Mouse (Mus musculus) ES-E14 (cell line): Measurements from ENCODE around the gene Olfr68. TPM values are rescaled to one million over a fixed set of nuclear protein-coding genes. Genes with fewer than 3 reads are reported as not detected.

Experiments used
- DNase-seq: peaks from one replicate; pipeline ENCODE4 v3.0.0-alpha.2; 2013; ENCODE audit warnings: low read depth, low spot score
- H3K27ac ChIP-seq: 2 replicates; pipeline ENCODE4 v1.5.1; 2012; ENCODE audit warnings: low read depth, mild to moderate bottlenecking, low read length, moderate library complexity, mixed read lengths; ENCODE audit not compliant: poor library complexity, insufficient read depth, severe bottlenecking
- H3K36me3 ChIP-seq: 2 replicates; pipeline ENCODE4 v1.6.1; 2012; ENCODE audit warnings: mild to moderate bottlenecking, low read length, moderate library complexity, mixed read lengths; ENCODE audit not compliant: control insufficient read depth, poor library complexity, insufficient read depth, severe bottlenecking
- H3K4me1 ChIP-seq, 2 experiments: fragments of 150-350 bp in 1 of 2; sonication (generic) in 1 of 2; 2 replicates each; pipeline ENCODE4 v1.6.1; 2012; ENCODE audit warnings: low read length in 2 of 2, mild to moderate bottlenecking in 1 of 2, mixed read lengths in 1 of 2; ENCODE audit not compliant: control insufficient read depth in 2 of 2, insufficient read depth in 2 of 2, poor library complexity in 1 of 2
- H3K4me3 ChIP-seq, 2 experiments: fragments of 150-350 bp in 1 of 2; sonication (generic) in 1 of 2; 2 replicates each; pipeline ENCODE4 v1.5.1; 2012; ENCODE audit warnings: low read length in 2 of 2, low read depth in 1 of 2, mild to moderate bottlenecking in 1 of 2, mixed read lengths in 1 of 2; ENCODE audit not compliant: insufficient read depth in 1 of 2, poor library complexity in 1 of 2, severe bottlenecking in 1 of 2
- H3K9ac ChIP-seq: 2 replicates; pipeline ENCODE4 v1.6.1; 2012; ENCODE audit warnings: low read depth, mild to moderate bottlenecking, low read length, mixed read lengths; ENCODE audit not compliant: poor library complexity, insufficient read depth, severe bottlenecking
- H3K9me3 ChIP-seq: fragments of 150-350 bp; sonication (generic); 2 replicates; pipeline ENCODE4 v1.6.1; 2012; ENCODE audit warnings: low read depth, mild to moderate bottlenecking, low read length; ENCODE audit not compliant: control insufficient read depth, insufficient read depth
- CHD2 ChIP-seq: IDR thresholded peaks from 2 replicates; pipeline ENCODE4 v1.6.1; 2014; ENCODE audit warnings: mild to moderate bottlenecking, low read depth, low read length, inconsistent platforms
- HCFC1 ChIP-seq: IDR thresholded peaks from 2 replicates; pipeline ENCODE4 v1.6.1; 2012; ENCODE audit warnings: low read length, inconsistent platforms, borderline replicate concordance; ENCODE audit not compliant: insufficient read depth
- MAFK ChIP-seq: IDR thresholded peaks from 2 replicates; pipeline ENCODE4 v1.6.1; 2014; ENCODE audit warnings: mild to moderate bottlenecking, low read depth, low read length, inconsistent platforms; ENCODE audit not compliant: insufficient read depth
- ZC3H11A ChIP-seq: IDR thresholded peaks from 2 replicates; pipeline ENCODE4 v1.6.1; 2012; ENCODE audit warnings: low read depth, mild to moderate bottlenecking, inconsistent platforms, low read length, borderline replicate concordance
- ZNF384 ChIP-seq: IDR thresholded peaks from 2 replicates; pipeline ENCODE4 v1.6.1; 2012; ENCODE audit warnings: low read depth, low read length, inconsistent platforms
- in situ Hi-C, 2 experiments: fragments of 600-800 bp; cut with MboI; formaldehyde crosslinking; loops; one replicate each; pipeline ENCODE4 v1.15.1; 2025; ENCODE audit warnings: low sequenced_read_pairs in 2 of 2, inconsistent platforms in 1 of 2; ENCODE audit not compliant: unreplicated experiment in 2 of 2
- total RNA-seq: library from RNA; depleted of rRNA; stranded (reverse); fragments of 300-350 nt; gene quantifications from 2 replicates; pipeline ENCODE4 v1.2.3, GENCODE M21; 2012; rRNA removed

The Olfr68 gene
- total RNA-seq, 1 experiment: not detected

- Histone ChIP-seq H3K27ac (no peak within 1 kb of the TSS), H3K4me3 (no peak within 1 kb of the TSS), H3K4me1 (no peaks in the 10 kb centered on the region), H3K9me3 (no peaks in the 10 kb centered on the region), H3K9ac (no peak within 1 kb of the TSS), H3K36me3 (no peaks in the 10 kb centered on the region)
- TF ChIP-seq MAFK (no peak), CHD2 (no peak), ZNF384 (no peak), ZC3H11A (no peak), HCFC1 (no peak)
- in situ Hi-C loops: no loop called here
- no peak for DNase-seq
These were observed 22.3 kb downstream of the Olfr68 start, which contains the start of gene Olfr630 for GRCm38 (mm10) chr7:103757233-103757632. TSS of gene Olfr630 (minus strand) at chr7:103757333.

- in situ Hi-C loops: no loop called here
These were observed 34.7 kb downstream of the Olfr68 start, which contains the start of gene Olfr629 for GRCm38 (mm10) chr7:103744843-103745242. TSS of gene Olfr629 (minus strand) at chr7:103744943.

GRCm38 (mm10) chr7:103730074-103730473 lies 49.4 kb downstream of the Olfr68 start, which contains the start of gene Olfr628:
TSS of gene Olfr628 (plus strand) at chr7:103730374.
- no peak within 1 kb of the TSS for H3K9ac ChIP-seq
- no peak within 1 kb of the TSS for H3K4me3 ChIP-seq
- in situ Hi-C loops: no loop called here
- no peaks in the 10 kb centered on the region for H3K36me3 ChIP-seq
- no peak for TF ChIP-seq ZC3H11A
- no peak for TF ChIP-seq MAFK
- no peak for TF ChIP-seq ZNF384
- no peak for TF ChIP-seq HCFC1
- no peaks in the 10 kb centered on the region for H3K4me1 ChIP-seq
- DNase-seq: no peak
- no peak within 1 kb of the TSS for H3K27ac ChIP-seq
- no peaks in the 10 kb centered on the region for H3K9me3 ChIP-seq

More at GRCm38 (mm10) chr7:103744843-103745242, 34.7 kb downstream of the Olfr68 start, which contains the start of gene Olfr629:
- no peak within 1 kb of the TSS for H3K4me3 ChIP-seq
- no peak for TF ChIP-seq ZNF384
- no peak for TF ChIP-seq HCFC1
- TF ChIP-seq MAFK: no peak
- no peak for TF ChIP-seq CHD2
- no peak for TF ChIP-seq ZC3H11A
- H3K4me1 ChIP-seq: no peaks in the 10 kb centered on the region
- no peak for DNase-seq
- H3K27ac ChIP-seq: no peak within 1 kb of the TSS
- H3K36me3 ChIP-seq: no peaks in the 10 kb centered on the region
- H3K9ac ChIP-seq: no peak within 1 kb of the TSS
- no peaks in the 10 kb centered on the region for H3K9me3 ChIP-seq

Other genes starting within 250 kb of the Olfr68 start
- gene Olfr612, start 237.0 kb downstream of the Olfr68 start, total RNA-seq: not detected in 2 replicates
- gene Olfr613, start 231.6 kb downstream of the Olfr68 start, total RNA-seq: not detected in 2 replicates
- gene Olfr615, start 223.6 kb downstream of the Olfr68 start, total RNA-seq: not detected in 2 replicates
- gene Olfr616, start 210.6 kb downstream of the Olfr68 start, total RNA-seq: not detected in 2 replicates
- not detected in 2 replicates for gene Olfr617, start 206.6 kb downstream of the Olfr68 start, total RNA-seq
- gene Olfr618, start 189.6 kb downstream of the Olfr68 start, total RNA-seq: not detected in 2 replicates
- not detected in 2 replicates for gene Olfr619, start 179.1 kb downstream of the Olfr68 start, total RNA-seq
- not detected in 2 replicates for gene Olfr620, start 167.2 kb downstream of the Olfr68 start, total RNA-seq
- not detected in 2 replicates for gene Olfr622, start 137.0 kb downstream of the Olfr68 start, total RNA-seq
- not detected in 2 replicates for gene Olfr623, start 116.0 kb downstream of the Olfr68 start, total RNA-seq
- gene Olfr624, start 108.5 kb downstream of the Olfr68 start, total RNA-seq: 0.04 TPM in 1 of 2 replicates, not detected in the other
- not detected in 2 replicates for gene Olfr625-ps1, start 97.0 kb downstream of the Olfr68 start, total RNA-seq
- gene Olfr243, start 65.0 kb downstream of the Olfr68 start, total RNA-seq: not detected in 2 replicates
- gene Olfr628, start 49.3 kb downstream of the Olfr68 start, total RNA-seq: not detected in 2 replicates
- gene Olfr629, start 34.8 kb downstream of the Olfr68 start, total RNA-seq: not detected in 2 replicates
- not detected in 2 replicates for gene Olfr630, start 22.4 kb downstream of the Olfr68 start, total RNA-seq
- not detected in 2 replicates for gene Olfr69, start 8.1 kb downstream of the Olfr68 start, total RNA-seq
- not detected in 2 replicates for gene Olfr67, start 12.1 kb upstream of the Olfr68 start, total RNA-seq
- gene Hbb-bt, start 34.3 kb upstream of the Olfr68 start, total RNA-seq: not detected in 2 replicates
- gene Hbb-bs, start 48.4 kb upstream of the Olfr68 start, total RNA-seq: not detected in 2 replicates
- gene Hbb-bh2, start 60.8 kb upstream of the Olfr68 start, total RNA-seq: not detected in 2 replicates
- gene Hbb-bh1, start 63.5 kb upstream of the Olfr68 start, total RNA-seq: not detected in 2 replicates
- gene Hbb-y, start 73.5 kb upstream of the Olfr68 start, total RNA-seq: not detected in 2 replicates
- gene Olfr66, start 106.6 kb upstream of the Olfr68 start, total RNA-seq: not detected in 2 replicates
- not detected in 2 replicates for gene Olfr64, start 114.8 kb upstream of the Olfr68 start, total RNA-seq
- gene Olfr65, start 123.8 kb upstream of the Olfr68 start, total RNA-seq: not detected in 2 replicates
- not detected in 2 replicates for gene Olfr631, start 149.1 kb upstream of the Olfr68 start, total RNA-seq
- gene Olfr632, start 154.6 kb upstream of the Olfr68 start, total RNA-seq: not detected in 2 replicates
- gene Olfr633, start 164.7 kb upstream of the Olfr68 start, total RNA-seq: not detected in 2 replicates
- not detected in 2 replicates for gene Olfr635, start 191.5 kb upstream of the Olfr68 start, total RNA-seq
- gene Olfr638, start 219.0 kb upstream of the Olfr68 start, total RNA-seq: not detected in 2 replicates
- 0.42 and 0.45 TPM in 2 replicates for gene Olfr639, start 237.6 kb upstream of the Olfr68 start, total RNA-seq
- not detected in 2 replicates for gene Olfr640, start 245.9 kb upstream of the Olfr68 start, total RNA-seq